12 mouse cellular contexts compared by ENCODE assay signal in the genomic region with DNA sequence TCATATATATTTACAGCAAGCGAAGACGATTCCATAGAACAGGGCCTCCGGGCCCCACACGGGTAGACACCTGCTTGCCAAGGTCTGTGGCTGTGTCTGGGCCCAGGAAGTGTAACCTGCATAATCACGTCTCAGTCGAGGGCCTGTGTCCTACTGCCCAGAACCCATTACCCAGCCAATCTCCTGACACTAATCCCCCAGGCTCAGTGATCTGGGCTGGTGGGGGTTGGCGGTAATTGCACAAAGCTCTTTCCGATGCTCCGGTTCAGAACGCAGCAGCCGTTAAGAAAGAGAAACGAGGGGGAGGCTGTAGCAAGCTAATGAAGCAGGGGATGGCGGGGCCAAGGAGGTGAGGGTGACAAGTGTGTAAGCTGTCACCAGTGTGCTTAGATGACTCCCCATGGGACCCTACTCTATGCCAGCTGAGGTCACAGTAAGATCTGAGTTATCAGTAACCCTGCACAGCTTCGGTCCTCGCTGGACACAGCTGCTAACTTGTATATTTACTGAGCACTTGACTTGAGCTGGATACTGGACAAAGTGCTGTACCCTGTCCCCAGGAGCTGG. TPM values are rescaled to one million over a fixed set of nuclear protein-coding genes. Genes with fewer than 3 reads are reported as not detected.
DNase-seq lines count a peak whose midpoint lies in the region; ATAC-seq and TF ChIP-seq lines count a peak whose summit lies in the region.
"Had no signal": no experiment of that assay in that cellular context is flagged by ENCODE, and none has a peak within 500 bp of the region (broad histone marks: within the 10 kb centered on the region; RNA-seq: fewer than 3 reads in every experiment).

No protein-coding gene starts in this region.

- H3K9ac ChIP-seq in heart, embryonic 13.5 days, result 0 out of 2 replicates have a peak overlapping the region, but pooled peaks have one; percentile 41
- no peak overlapping the region for H3K9ac ChIP-seq in forebrain, postnatal 0 days
- no peak overlapping the region for H3K9ac ChIP-seq in midbrain, embryonic 16.5 days (ENCODE audit: low read depth, low read length)
- H3K9ac ChIP-seq: liver, embryonic 13.5 days had no signal

- no peaks in the 10 kb centered on the region for H3K36me3 ChIP-seq in heart, embryonic 13.5 days
- H3K36me3 ChIP-seq in forebrain, postnatal 0 days (ENCODE audit: insufficient read depth), result no peaks in the 10 kb centered on the region
- no peaks in the 10 kb centered on the region for H3K36me3 ChIP-seq in midbrain, embryonic 16.5 days (ENCODE audit: control insufficient read depth, insufficient read depth, low read length)
- H3K36me3 ChIP-seq: liver, embryonic 13.5 days had no signal

- H3K9me3 ChIP-seq in heart, embryonic 13.5 days, result no peaks in the 10 kb centered on the region
- no peaks in the 10 kb centered on the region for H3K9me3 ChIP-seq in forebrain, postnatal 0 days (ENCODE audit: low read length)
- no peaks in the 10 kb centered on the region for H3K9me3 ChIP-seq in midbrain, embryonic 16.5 days (replicated peaks; ENCODE audit: control insufficient read depth, low read length, poor library complexity, severe bottlenecking)
- H3K9me3 ChIP-seq: liver, embryonic 13.5 days had no signal

- no peak for TF ChIP-seq CTCF in forebrain, postnatal 0 days (IDR thresholded peaks at IDR 0.05; ENCODE audit: low read depth)

- 0 out of 2 replicates have a peak overlapping the region, but pooled peaks have one; percentile 3 for H3K27ac ChIP-seq in heart, embryonic 13.5 days (replicated peaks)
- H3K27ac ChIP-seq in forebrain, postnatal 0 days (ENCODE audit: low read depth, low read length), result peak overlapping the region; percentile 40; the same call in 1 of the 2 replicates
- H3K27ac ChIP-seq in midbrain, embryonic 16.5 days (ENCODE audit: low read length), result peak overlapping the region; percentile 69
- H3K27ac ChIP-seq: liver, embryonic 13.5 days; stomach, postnatal 0 days had no signal

- H3K27me3 ChIP-seq in heart, embryonic 13.5 days (replicated peaks), result no peaks in the 10 kb centered on the region
- no peaks in the 10 kb centered on the region for H3K27me3 ChIP-seq in forebrain, postnatal 0 days (ENCODE audit: insufficient read depth, low read length)
- H3K27me3 ChIP-seq in midbrain, embryonic 16.5 days (ENCODE audit: control insufficient read depth, insufficient read depth, low read depth, low read length), result no peaks in the 10 kb centered on the region

- no peak for DNase-seq in heart, postnatal 4 days
- peak; percentile 47 for DNase-seq in embryo, embryonic 10.5 days (ENCODE audit: low spot score)
- peak; percentile 26 for DNase-seq in forebrain, postnatal 0 days
- no peak for DNase-seq in left cerebral cortex, adult 8-10 months (ENCODE audit: low spot score in 2 of 2)
- DNase-seq in cerebellum, adult 8-10 months, result no peak
- DNase-seq: cerebellum, adult 9-11 months; liver, embryonic 13.5 days had no signal

- WGBS in heart, embryonic 13.5 days, result 33% methylated on average over 15 of the region's 15 CpGs
- 17% methylated on average over 15 of the region's 15 CpGs for whole genome bisulfite sequencing in forebrain, postnatal 0 days
- 8% methylated on average over 15 of the region's 15 CpGs for WGBS in midbrain, embryonic 16.5 days

- no peak overlapping the region for H3K4me3 ChIP-seq in heart, embryonic 13.5 days
- no peak overlapping the region for H3K4me3 ChIP-seq in forebrain, postnatal 0 days (ENCODE audit: low read depth, low read length)
- no peak overlapping the region for H3K4me3 ChIP-seq in midbrain, embryonic 16.5 days (ENCODE audit: low read depth, low read length)
- H3K4me3 ChIP-seq: liver, embryonic 13.5 days; megakaryocyte, embryonic 14.5 days had no signal

- no peak overlapping the region for H3K4me2 ChIP-seq in heart, embryonic 13.5 days
- no peak overlapping the region for H3K4me2 ChIP-seq in forebrain, postnatal 0 days (ENCODE audit: low read depth)
- no peak overlapping the region for H3K4me2 ChIP-seq in midbrain, embryonic 16.5 days (ENCODE audit: low read length)
- H3K4me2 ChIP-seq: liver, embryonic 13.5 days had no signal

- no peak for ATAC-seq in heart, embryonic 13.5 days (ENCODE audit: extremely low read depth, insufficient number of reproducible peaks, low FRiP score, low TSS enrichment)
- no peak for ATAC-seq in forebrain, postnatal 0 days
- ATAC-seq in midbrain, embryonic 16.5 days, result peak; percentile 56; the same call in 1 of the 2 replicates
- no peak for ATAC-seq in erythroid progenitor cell, adult 5-6 weeks (replicated peaks; ENCODE audit: low FRiP score, poor library complexity, severe bottlenecking)

- H3K4me1 ChIP-seq in heart, embryonic 13.5 days, result peaks cover 43% of the 10 kb centered on the region
- peaks cover 13% of the 10 kb centered on the region; the same call in 1 of the 2 replicates for H3K4me1 ChIP-seq in forebrain, postnatal 0 days (ENCODE audit: insufficient read depth)
- peaks cover 24% of the 10 kb centered on the region for H3K4me1 ChIP-seq in midbrain, embryonic 16.5 days (ENCODE audit: control insufficient read depth, insufficient read depth, low read length)

RNA-seq across cellular contexts. Expression of gene Ccdc167, which starts 19.7 kb away (rescaled TPM):
- polyA plus RNA-seq in heart, embryonic 13.5 days (2015; fragmentation: Nextera tagmentation; extraction: Ambion mirVana), result 14.4 and 14.6 TPM in 2 replicates
- total RNA-seq in heart, postnatal 4 days (2021), result 10 to 100 TPM; 15.3 to 18.4 TPM
- 7.7 and 8.8 TPM in 2 replicates for total RNA-seq in forebrain, postnatal 0 days (2014; rRNA removed)
- polyA plus RNA-seq in forebrain, postnatal 0 days (2015; fragmentation: Nextera tagmentation; extraction: Ambion mirVana), result 7.4 and 7.7 TPM in 2 replicates
- 9.9 and 10.9 TPM in 2 replicates for polyA plus RNA-seq in midbrain, embryonic 16.5 days (2015; fragmentation: Nextera tagmentation; extraction: Ambion mirVana)
- total RNA-seq in left cerebral cortex, adult 8-10 months (2022), result 10 to 100 TPM; 14.7 to 20.3 (median 17.4) TPM
- 7.9 and 11.7 TPM in 2 replicates for total RNA-seq in erythroid progenitor cell, adult 5-6 weeks (2015; ENCODE audit: low replicate concordance)
- total RNA-seq in erythroid progenitor cell, adult 5-6 weeks (2017; ENCODE audit: low replicate concordance), result 7.9 and 9.8 TPM in 2 replicates

Comparison
In these comparisons a context has a peak if more than half of its experiments do, and no peak if none do; other contexts are left out.
1. H3K27ac ChIP-seq: peak in every context shown above with its lines; median percentile 69 in midbrain, embryonic 16.5 days; 40 in forebrain, postnatal 0 days; 3 in heart, embryonic 13.5 days.
2. DNase-seq: peak in embryo, embryonic 10.5 days (single experiment) and forebrain, postnatal 0 days (single experiment); none in heart, postnatal 4 days (single experiment), left cerebral cortex, adult 8-10 months (0 of 2) and cerebellum, adult 8-10 months (single experiment).